Mouse (Mus musculus): Measurements from ENCODE around the gene Kcmf1. TPM values are rescaled to one million over a fixed set of nuclear protein-coding genes. Genes with fewer than 3 reads are reported as not detected.

Gene Kcmf1
- polyA plus RNA-seq, 1 experiment from 2014 or later, result 37.7 TPM

Other genes with a start within 250 kb of the Kcmf1 start
- 14.7 and 25.9 TPM in 2 replicates for gene Tcf7l1, start 110.7 kb downstream of the Kcmf1 start, polyA plus RNA-seq (2016; fragmentation: Nextera tagmentation; extraction: Ambion mirVana)
- 1,830 and 2,375 TPM in 2 replicates for gene Tmsb10, start 58.8 kb upstream of the Kcmf1 start, polyA plus RNA-seq (2016; fragmentation: Nextera tagmentation; extraction: Ambion mirVana)

Data from heart, embryonic 10.5 days (tissue).